Comparison of ENCODE assay signal across 8 mouse cellular contexts in genomic region chr1:179281401-179282121, GRCm38 (mm10).
DNase-seq lines count a peak whose midpoint lies in the region; ATAC-seq lines count a peak whose summit lies in the region.

No protein-coding gene starts in this region.

- DNase-seq in kidney, adult 9 months, result peak; percentile 14
- DNase-seq in kidney, adult 11 months, result no peak
- peak; percentile 80 for DNase-seq in adrenal gland, adult 2 months
- peak; percentile 30 for DNase-seq in heart, adult 8-10 months (ENCODE audit: low spot score)
- peak; percentile 68 to 71 for DNase-seq in kidney, postnatal 4 days
- DNase-seq in c-Kit-positive CD71-positive TER-119-positive erythroid progenitor cells, embryonic 14.5 days (ENCODE audit: low spot score), result no peak
- DNase-seq in left cerebral cortex, adult 18-20 months (ENCODE audit: low spot score in 2 of 2), result no peak

- ATAC-seq in granulocyte monocyte progenitor cell, adult 5-6 weeks (replicated peaks; ENCODE audit: poor library complexity, severe bottlenecking), result no peak

Comparison
In these comparisons a context has a peak if more than half of its experiments do, and no peak if none do; other contexts are left out.
1. DNase-seq: peak in kidney, adult 9 months (single experiment), adrenal gland, adult 2 months (single experiment), heart, adult 8-10 months (single experiment) and kidney, postnatal 4 days (2 of 2); none in kidney, adult 11 months (single experiment), c-Kit-positive CD71-positive TER-119-positive erythroid progenitor cells, embryonic 14.5 days (single experiment) and left cerebral cortex, adult 18-20 months (0 of 2).